Mouse (Mus musculus): Measurements from ENCODE around the gene Asb2. TPM values are rescaled to one million over a fixed set of nuclear protein-coding genes. Genes with fewer than 3 reads are reported as not detected.

Asb2 gene
- polyA plus RNA-seq, 1 experiment, result 46.8 TPM

DNA sequence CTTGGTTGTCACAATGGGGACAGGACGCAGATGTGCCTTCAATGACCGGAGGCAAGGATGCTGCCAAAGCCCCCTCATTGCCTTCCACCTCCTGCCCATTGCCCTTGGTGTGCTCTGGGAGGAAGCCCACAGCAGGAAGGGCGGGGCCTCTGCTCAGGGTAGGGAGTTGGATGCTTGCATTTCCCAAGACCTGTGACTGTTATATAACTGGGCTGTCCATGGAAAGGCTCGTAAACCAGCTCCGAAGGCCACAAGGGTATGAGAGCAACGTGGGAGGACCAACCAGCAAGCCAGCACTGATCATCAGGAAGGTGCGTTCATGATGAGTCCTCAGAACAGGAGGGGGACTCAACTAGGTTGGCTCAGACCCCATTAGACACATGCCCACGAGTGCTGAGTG is 5.0 kb upstream of the Asb2 start:
- no peak for DNase-seq (ENCODE audit: low spot score)

DNA sequence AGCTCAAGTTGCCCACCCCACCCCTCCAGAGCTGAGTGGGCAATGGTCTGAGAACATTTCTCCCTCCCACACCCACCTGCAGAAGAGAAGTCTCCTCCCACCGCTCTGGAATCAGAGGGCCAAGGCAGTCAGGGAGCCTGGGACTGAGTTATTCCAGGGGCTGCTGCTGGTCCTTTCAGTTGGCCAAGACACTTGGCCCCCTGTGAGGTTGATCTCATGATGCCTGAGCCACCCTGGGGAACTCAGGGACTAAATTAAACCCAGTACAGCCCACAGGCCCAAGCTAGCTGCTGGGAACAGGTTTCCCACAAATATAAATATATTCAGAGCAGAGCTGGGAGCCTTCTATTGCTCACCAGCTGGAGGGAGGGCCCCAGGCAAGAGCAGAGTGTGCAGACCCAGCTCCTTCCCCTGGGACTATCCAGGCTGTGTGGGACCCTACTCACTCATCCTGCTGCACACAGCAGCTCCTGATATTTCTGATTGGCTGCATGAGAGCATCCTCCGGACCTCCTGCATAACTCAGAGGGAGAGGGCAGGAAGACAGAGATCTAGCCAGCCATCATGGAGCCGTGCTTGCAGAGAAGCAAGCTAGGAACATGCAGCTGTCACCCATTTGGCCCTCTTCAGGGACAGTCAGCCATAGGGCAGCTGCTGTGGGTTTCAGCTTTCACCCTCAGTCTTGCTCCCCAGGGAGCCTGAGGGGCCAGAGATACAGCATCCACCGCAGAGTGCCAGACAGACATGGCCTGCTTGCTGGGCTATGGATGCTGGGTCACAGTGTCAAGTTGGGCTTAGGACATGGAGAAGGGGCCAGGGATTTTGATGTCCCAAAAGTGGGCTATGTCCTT is 3.4 kb upstream of the Asb2 start:
- DNase-seq (ENCODE audit: low spot score), result no peak

DNA sequence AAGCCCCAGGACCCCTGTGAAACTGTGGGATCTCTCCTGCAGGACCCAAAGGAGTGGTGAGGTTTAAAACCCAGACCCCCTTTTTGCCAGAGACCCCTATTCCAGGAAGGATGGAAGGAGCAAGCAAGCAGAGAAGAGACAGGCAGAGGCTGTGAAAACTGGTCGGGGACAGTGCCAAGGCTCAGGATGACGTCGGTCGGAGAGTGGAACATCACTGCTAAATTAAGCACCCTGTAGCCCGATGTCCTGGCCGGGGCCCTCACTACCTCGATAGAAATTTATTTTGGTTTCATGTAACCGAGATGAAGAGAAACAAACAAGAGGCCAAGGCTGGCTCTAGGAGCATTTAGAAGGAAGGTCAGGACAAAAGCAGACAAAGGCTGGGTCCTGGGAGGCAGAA is 2.4 kb upstream of the Asb2 start:
- no peak for DNase-seq (ENCODE audit: low spot score)

DNA sequence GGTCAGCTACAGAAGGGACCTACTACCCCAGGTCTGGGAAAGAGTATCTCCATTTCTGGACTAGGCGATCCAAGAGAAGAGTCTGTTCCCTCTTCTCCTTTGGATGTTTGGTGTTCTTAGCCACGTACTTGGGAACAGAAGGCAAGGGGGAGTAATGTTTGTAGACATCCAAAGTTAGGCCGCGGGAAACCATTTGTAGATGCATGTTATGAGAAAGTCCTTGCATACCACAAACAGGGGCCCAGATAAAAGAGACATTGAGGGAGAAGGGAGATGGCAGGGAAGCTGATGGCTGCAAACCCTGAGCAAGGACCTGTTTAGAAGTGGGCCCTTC is 581 bp upstream of the Asb2 start:
- no peak for DNase-seq (ENCODE audit: low spot score)

DNA sequence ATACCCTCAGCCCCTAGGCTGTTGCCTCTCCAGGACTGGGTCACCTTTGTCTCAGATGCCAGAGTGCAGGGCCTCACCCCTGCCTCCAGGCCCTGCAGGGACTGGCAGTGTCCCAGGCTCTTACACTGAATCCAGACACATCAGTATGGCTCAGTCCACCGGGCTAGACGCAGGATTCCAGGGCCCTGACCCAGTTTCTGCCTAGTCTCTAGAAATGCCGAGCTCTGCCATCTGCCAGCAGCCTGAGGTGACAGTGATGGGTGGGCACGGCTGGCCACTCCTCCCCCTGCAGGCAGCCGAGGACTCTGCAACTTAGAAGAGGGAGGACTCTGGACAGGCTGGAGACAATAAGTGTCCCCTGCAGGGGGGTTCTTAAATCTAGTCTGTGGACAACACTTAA is 2.3 kb downstream of the Asb2 start:
- peak; percentile 42 for DNase-seq (ENCODE audit: low spot score)

DNA sequence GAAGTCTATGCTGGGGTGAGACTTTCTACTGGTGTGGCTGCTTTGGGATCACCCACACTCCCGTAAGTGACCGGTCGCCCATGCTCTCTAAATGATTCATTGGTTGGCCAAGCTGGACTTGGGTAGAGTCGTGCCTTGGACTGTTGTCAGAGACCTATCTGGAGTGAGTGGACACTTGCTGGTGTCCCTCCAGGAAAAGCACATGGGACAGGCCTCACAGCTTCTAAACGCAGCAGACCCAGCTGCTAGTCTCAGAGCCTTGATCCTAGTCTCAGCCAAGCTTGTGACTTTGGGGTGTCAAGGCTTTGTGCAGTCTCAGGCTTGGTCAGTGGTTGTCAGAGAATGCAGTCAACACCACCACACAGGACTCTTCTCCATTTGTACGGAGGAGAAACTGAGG is 3.1 kb downstream of the Asb2 start:
- DNase-seq (ENCODE audit: low spot score), result no peak

DNA sequence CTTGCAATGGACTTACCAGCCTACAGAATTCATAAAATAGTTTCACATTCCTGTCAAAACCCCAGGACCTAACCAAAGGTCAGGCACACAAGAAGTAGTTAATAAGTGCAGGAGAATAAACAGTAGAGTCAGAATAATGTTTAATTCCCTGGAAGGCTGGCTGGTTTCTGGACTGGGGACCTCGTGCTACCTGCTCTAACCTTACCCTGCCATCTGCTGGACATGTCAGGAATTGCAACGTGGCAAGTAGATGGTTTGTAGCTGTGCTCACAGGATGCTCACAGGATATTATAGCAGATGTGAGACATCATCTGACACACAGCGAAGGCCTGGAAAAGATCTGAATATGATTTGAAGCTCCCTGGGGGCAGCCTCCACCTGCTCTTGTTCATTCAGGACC is 7.3 kb downstream of the Asb2 start:
- peak; percentile 58 for DNase-seq (ENCODE audit: low spot score)

DNA sequence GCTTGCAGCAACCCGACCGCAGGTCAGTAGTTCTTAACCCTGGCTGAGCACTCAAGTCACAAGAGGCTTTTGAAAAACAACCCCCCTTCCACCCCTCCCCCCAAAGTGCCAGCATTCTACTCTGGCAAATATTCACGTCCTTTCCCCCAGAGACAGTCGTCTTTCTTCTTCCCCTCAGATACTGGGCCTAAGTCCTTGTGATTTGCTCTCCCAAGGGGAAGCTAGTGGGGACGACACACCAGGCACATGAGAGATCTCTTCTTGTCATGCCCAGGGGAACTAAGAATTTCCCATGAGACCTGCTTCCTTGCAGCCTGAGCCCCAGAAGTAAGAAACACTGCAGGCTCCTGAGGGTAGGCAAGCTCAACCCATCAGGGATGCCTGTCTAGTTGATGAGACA is 8.4 kb downstream of the Asb2 start:
- no peak for DNase-seq (ENCODE audit: low spot score)

DNA sequence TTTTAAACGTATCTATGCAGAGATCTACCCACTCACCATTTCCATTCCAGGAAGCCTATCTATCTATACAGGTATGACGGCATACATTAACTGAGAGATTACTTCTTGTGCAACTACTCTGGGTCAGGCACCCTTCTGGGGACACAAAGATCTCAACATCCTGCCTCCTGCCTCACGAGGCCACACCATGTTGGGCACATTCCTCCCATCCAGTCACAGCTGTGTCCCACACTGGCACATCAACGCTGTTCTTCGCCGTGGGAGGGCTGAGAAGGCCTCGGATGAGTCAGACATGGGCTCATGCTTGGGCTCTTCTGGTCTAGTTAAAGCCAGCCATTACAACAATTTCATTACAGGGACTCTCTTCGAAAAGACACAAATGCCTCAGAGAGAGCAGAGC is 8.9 kb downstream of the Asb2 start:
- DNase-seq (ENCODE audit: low spot score), result no peak

DNA sequence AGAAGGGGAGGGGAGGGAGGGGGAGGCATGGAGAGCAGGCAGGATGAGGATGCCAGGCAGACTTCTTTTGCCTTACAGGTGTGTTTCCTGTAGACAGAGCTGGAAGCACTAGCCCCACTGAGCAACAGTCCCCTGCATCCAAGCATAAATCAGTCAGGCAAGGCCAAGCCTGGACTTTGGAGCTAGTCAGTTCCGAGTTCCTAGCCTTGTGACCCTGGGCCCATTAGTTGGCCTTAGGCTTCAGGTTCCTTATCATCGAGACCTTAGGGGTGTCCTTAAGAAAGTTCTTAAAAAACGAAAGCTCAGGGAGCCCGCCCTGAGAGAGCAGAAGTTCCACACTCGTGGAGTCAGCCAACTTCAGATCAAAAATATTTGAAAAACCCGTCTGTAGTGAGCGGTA is 10.9 kb downstream of the Asb2 start:
- no peak for DNase-seq (ENCODE audit: low spot score)

DNA sequence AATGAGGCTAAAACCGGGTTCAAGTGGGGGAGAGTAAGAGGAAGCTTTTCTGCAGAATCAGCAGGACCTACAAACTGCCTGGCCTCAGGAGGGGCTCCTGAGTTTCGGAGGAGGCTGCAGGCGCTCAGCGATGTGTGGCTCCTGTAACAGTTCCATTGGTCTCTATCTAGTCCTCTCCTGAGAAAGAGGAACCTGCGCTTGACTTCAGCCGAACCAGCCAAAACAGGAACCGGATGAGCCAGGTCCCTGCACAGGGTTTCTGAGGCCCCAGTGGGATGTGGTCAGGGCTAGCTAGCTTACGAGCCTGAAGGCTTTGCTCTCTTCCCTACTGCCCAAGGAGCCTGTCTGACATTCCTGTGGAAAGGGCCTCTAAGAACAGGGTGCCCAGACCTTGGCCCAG is 12.3 kb downstream of the Asb2 start:
- DNase-seq (ENCODE audit: low spot score), result no peak

DNA sequence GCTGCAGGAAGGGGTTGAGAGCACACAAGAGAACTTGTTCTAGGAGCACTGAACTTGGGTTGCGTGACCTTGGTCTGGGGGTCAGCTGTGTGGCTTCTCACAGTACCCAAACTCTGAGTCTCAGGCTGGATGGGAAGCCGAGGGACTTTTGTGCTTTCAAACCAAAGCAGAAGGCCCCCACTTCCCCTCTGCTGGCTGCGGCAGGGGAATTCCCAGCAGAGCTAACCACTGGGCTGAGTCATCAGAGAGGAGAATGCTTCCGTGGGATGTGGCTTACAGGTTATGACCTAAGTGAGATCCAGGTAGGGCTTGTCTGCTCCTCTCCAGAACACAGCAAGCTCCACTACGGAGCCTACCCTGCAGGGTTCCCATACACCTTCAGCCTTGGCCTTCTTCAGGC is 14.6 kb downstream of the Asb2 start:
- no peak for DNase-seq (ENCODE audit: low spot score)

DNA sequence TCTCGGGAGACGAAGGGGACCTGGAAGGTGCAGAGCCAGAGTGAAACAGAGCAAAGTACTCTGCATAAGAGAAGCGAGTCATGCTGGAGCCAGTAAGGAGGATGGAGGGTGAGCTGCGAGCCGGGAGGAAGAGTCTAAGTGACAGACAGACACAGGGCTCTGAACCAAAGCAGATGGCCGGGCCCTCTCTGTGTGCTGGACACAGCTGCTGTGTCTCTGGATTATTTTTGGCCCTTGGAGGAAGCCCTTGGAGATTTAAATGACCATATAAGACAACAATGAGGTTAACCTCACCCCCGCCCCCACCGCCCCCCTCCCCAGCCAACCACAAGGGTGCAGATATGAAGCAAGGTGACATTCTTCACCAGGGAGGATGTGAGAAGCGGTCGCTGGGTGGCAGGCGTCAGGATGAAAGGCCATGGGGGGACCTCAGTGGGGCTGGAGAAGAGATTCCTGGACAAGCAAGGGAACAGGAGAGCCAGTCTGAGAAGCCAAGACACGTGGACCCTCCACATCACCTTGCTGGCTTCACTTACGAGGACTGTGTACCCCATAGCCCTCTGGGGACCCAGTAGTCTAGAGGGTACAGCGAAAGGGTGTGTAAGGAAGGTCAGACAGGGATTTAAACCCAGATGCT is 17.5 kb downstream of the Asb2 start:
- DNase-seq (ENCODE audit: low spot score), result no peak

DNA sequence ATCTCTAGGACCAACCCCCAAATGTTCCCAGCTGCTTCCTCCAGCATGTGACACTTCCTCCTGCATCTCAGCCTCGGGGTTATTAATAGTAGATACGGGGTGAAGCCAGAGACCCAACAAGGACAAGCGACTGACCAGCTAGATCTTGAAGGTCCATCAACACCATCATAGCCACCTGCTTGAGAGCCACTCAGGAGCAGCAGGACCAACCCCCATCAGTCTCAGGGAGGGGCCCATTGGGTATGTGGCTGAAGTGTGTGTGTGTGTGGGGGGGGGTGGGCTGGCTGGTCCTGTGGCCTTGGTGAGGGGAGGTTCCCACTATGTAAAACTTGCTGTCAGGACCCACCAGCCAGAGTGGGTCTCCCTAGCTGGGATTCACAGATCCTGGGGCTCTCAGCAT is 19.0 kb downstream of the Asb2 start:
- no peak for DNase-seq (ENCODE audit: low spot score)

DNA sequence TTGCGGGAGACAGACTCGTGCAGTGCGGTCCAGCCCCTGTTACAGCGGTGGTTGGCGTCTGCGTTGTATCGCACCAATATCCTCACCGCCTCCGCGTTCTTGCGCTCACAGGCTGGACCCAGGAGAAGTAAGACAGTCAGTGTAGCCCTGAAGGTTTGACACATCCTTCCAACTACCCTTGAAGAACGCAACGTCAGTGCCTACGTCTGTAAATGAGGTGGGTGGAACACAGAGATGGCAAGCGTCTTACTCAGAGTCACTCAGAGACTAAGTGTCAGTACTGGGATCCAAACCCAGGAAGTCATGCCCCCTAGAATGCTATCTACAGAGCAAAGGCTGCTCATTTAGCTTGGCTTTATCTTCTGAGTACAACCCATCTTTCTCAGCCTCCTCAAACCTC is 22.4 kb downstream of the Asb2 start:
- no peak for DNase-seq (ENCODE audit: low spot score)

DNA sequence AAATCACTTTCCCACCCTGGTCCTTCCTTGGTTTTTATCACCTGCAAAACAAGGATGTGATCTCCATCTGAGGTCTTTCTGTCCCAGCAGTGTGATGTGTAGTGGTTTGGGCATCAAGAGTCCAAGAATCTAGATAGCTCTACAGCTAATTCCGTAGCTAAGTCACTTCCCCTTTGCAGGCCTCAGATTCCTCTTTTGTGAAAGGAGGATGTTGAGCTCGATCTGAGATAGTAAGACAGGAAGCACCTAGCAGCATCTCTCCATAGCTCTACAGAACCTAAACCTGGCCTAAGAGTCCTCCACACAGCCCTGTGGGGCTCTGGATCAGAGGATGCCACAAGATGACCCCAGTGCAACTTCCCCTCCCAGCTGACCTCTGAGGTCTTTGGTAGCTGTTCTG is 22.9 kb downstream of the Asb2 start:
- no peak for DNase-seq (ENCODE audit: low spot score)

DNA sequence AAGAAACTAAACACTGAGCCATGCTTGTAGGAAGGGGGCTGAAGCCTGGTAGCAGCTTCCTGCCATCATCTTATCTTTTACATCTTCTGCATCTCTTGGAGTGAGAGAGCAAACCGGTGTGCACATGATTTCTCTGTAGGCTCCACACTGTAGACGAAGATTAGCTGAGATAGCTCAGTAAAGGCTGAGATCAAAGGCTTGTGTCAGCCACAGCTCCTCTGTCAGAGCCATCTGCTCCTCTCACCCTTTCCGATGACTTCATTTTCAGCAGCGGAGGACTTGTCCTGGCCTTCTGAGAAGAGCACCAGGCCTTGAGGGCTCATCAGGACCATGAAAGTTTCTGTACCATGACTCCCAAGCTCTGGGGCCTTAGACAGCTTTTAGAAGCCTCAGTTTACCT is 24.3 kb downstream of the Asb2 start:
- DNase-seq (ENCODE audit: low spot score), result no peak

DNA sequence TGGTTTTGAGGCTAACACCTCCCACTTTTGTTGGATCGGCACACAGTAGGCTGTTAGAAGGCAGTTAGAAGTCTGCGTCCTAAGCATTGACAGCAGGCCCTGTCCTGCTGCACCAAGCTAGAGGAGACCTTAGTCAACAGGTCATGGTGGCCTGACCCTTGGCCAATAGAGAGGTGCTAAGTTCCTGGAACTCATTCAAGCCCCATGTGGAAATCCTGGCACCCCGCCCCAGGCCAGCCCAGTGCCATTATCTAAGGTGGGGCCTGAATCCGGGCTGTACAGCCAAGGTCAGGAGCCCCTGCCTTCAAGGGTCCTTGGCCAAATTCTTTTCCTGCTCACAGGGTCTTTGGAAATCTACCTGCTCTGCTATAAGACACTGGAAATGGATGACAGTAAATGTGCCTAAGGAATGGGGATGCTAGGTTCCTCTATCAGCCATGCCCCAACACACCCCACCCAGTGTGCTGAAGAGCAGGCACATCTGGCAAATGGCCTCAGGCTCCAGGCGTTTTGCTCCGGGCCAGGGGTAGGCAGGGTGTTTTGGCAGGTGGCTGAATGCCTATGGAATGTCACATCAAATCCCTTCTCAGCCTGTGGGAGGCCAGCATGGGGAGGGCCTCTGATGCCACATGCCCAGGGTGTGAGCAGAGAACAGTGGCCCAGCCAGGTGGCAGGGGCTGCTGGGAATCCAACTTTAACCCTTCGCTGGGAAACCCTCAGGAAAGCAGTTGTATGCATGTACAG is 27.2 kb downstream of the Asb2 start:
- no peak for DNase-seq (ENCODE audit: low spot score)

DNA sequence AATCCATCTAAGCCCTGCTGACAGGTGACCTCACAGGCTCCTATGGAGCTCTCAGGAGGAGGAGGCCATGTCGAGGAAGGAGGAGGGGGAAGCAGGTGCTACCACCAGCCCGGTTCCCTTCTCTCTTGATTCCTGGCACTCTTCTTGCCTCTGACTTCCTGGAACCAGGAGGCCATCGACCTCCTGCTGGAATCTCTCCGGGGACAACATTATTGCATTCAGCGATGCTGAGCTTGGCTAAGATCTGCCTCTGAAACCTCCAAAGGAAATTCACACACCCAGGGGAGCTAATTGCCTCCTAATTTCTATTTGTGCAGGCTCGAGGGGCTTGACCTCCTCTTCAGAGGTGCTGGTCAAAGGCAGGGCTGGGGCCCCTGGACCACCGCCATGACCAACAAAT is 28.7 kb downstream of the Asb2 start:
- no peak for DNase-seq (ENCODE audit: low spot score)

DNA sequence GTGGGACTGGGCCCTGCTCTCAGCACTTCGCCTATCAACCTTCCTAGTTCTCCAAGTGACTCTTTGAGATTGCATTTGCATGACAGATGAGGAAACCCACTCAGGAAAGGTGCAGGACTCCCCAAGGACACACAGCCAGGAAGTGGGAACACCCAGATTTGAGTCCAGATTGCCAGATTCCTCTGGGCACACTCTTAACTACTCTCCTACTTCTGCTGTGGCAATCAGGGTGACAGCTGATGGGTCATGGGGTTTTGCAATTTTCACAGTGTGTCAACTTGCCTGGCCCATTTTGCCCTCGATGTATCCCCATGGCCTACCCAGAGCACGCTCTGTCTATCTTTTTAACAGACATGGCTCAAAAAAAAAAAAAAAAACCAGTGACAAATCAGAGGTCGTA is 29.2 kb downstream of the Asb2 start:
- no peak for DNase-seq (ENCODE audit: low spot score)

DNA sequence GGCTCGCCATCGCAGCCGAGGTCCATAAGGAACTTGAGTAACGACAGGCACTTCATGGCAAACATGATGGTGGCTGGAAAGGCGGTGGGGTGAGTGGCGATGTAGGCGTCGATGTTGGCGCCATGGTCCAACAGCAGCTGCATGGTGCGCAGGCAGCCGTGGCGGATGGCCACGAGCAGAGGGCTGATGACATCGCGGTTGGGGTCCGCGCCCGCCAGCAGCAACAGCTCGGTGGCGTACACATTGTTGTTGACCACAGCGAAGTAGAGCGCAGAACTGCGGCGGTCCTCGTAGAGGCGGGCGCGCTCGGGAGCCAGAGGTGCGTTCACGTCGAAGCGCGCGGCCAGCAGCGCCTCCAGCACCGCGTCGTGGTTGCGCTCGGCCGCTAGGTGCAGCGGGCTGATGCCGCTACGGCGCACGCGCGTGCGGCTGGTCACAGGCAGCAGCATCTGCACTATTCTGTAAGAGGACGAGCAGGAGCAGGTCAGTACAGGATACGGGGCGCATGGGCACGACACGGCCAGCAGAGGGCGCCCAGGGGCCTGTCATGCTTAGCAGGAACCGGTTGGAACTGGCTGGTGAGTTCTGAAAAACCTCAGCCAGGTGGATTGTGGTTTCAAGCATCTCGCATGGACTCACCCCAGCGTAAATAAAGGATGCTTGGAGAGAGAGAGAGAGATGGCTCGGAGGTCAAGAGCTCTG is 30.5 kb downstream of the Asb2 start:
- DNase-seq (ENCODE audit: low spot score), result peak; percentile 73

DNA sequence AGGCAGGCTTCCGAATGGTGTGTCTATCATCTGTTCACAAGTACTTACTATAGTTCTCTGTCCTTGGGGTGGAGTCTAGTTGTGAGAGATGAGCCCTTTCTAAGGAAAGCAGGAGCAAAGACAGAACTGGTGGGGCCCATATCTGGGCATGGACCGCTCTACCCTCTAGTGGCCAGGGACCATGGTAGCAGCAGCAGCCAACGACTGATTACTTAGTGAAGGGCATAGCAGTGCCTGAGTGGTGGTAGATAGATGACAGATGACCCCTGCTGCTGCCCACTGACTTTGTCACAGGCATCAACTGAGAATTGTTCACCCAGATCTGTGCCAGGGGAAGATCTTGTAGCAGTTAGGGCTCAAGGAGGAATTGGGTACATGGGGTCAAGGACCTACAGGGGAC is 33.0 kb downstream of the Asb2 start:
- no peak for DNase-seq (ENCODE audit: low spot score)
